Mouse (Mus musculus) kidney, adult 2 months (tissue): ENCODE results near the gene Ptprd.

Experiments
- CTCF ChIP-seq: fragments of 200-500 bp; conservative IDR thresholded peaks from 2 replicates; pipeline ENCODE4 v1.5.1; 2011; ENCODE audit warnings: low read depth, mild to moderate bottlenecking, control low read depth, low read length, moderate library complexity, mixed read lengths; ENCODE audit not compliant: insufficient read depth, insufficient read length
- POLR2A ChIP-seq: fragments of 200-500 bp; IDR thresholded peaks from one replicate; pipeline ENCODE4 v1.6.1; 2011; ENCODE audit warnings: low read depth, low read length, control low read depth

- no peak for TF ChIP-seq CTCF
- no peak for TF ChIP-seq POLR2A
These were observed 1873.8 kb downstream of the Ptprd start for GRCm38 (mm10) chr4:76337926-76338325.
